In the genomic region with DNA sequence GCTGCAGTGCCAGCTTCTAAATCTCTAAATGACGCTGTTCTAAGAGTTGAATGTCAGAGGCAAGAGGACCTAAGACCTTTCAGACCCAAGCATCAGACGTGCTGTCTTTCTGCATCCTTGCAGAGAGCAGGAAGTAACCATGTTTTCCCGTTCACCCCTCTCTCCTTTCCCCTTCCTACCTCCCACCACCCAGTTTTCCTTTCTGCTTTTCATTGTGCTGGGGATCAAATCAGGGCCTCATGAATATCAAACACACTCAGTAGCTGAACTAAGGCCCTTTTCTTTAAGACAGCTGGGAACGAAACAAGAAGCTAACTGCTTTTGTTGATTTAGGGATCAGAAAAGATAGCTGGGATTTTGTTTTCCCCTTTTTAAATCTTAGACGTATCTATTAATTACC, we compare ENCODE assay signal across 20 mouse cellular contexts. TPM values are rescaled to one million over a fixed set of nuclear protein-coding genes. Genes with fewer than 3 reads are reported as not detected.
"Had no signal": no experiment of that assay in that cellular context is flagged by ENCODE, and none has a peak within 500 bp of the region (broad histone marks: within the 10 kb centered on the region; RNA-seq: fewer than 3 reads in every experiment).

No protein-coding gene starts in this region.

- DNase-seq: kidney, postnatal 25 days; layer of hippocampus, postnatal 36 days; liver, embryonic 13.5 days; lung, adult 2 months; lung, postnatal 14 days; lung, postnatal 4 days; midbrain, embryonic 14.5 days; right cerebral cortex, adult 18-20 months; right cerebral cortex, postnatal 14 days; right cerebral cortex, postnatal 4 days; thymus, adult 2 months; thymus, postnatal 14 days; thymus, postnatal 4 days had no signal

- H3K36me3 ChIP-seq: neural tube, embryonic 15.5 days had no signal

- H3K27me3 ChIP-seq: liver, embryonic 13.5 days; neural tube, embryonic 12.5 days; neural tube, embryonic 15.5 days had no signal

- H3K4me2 ChIP-seq: liver, embryonic 13.5 days; neural tube, embryonic 15.5 days had no signal

- H3K9me3 ChIP-seq: liver, embryonic 13.5 days; neural tube, embryonic 12.5 days; neural tube, embryonic 15.5 days had no signal

- H3K4me3 ChIP-seq: left cerebral cortex, adult 2 months; liver, embryonic 13.5 days; neural tube, embryonic 12.5 days; neural tube, embryonic 15.5 days had no signal

- H3K27ac ChIP-seq: kidney, postnatal 0 days; left cerebral cortex, adult 2 months; liver, embryonic 13.5 days; neural tube, embryonic 12.5 days; neural tube, embryonic 15.5 days; stomach, postnatal 0 days had no signal

- H3K4me1 ChIP-seq: liver, embryonic 13.5 days had no signal

- H3K9ac ChIP-seq: liver, embryonic 13.5 days; neural tube, embryonic 12.5 days; neural tube, embryonic 15.5 days had no signal

RNA-seq across cellular contexts. Expression of gene Tmem200b, which starts 28.3 kb away (rescaled TPM):
- total RNA-seq: megakaryocyte progenitor cell, adult 5-6 weeks had no signal
- polyA plus RNA-seq: liver, embryonic 16.5 days; midbrain, embryonic 14.5 days had no signal
